Mouse (Mus musculus): Measurements from ENCODE around the gene Fbxl13. TPM values are rescaled to one million over a fixed set of nuclear protein-coding genes. Genes with fewer than 3 reads are reported as not detected.

Fbxl13 gene
- polyA plus RNA-seq, 1 experiment from 2014 or later: 0.19 TPM

DNA sequence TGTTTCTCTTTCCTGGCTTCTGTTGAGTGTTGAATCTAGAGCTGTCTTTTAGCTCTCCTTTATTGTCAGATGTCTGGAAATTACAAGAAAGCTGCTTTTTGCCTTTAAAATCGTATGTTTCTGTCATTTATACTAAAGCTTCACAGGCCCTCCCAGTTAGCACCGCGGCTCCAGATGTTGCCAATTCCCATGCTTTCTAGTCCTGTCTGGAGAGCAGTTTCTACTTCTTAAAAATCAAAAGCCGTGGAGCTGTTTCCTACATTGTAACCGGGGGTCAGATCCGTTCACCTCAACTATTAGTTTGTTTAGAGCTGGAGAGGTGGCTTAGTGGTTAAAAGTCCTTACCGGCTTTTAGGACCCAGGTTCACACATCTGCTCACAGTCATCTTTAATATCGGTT, 162.2 kb downstream of the Fbxl13 start:
- Histone ChIP-seq H3K36me3 (no peaks in the 10 kb centered on the region), H3K27ac (ENCODE audit: poor library complexity, severe bottlenecking) (no peak overlapping the region), H3K9me3 (replicated peaks) (no peaks in the 10 kb centered on the region), H3K4me3 (no peak overlapping the region), H3K4me1 (replicated peaks) (peaks cover 10% of the 10 kb centered on the region), H3K27me3 (replicated peaks) (no peaks in the 10 kb centered on the region), H3K4me2 (no peak overlapping the region), H3K9ac (no peak overlapping the region)
- ATAC-seq (ENCODE audit: insufficient number of reproducible peaks, low FRiP score): no peak
- 82% methylated on average over 8 of the region's 8 CpGs for WGBS

DNA sequence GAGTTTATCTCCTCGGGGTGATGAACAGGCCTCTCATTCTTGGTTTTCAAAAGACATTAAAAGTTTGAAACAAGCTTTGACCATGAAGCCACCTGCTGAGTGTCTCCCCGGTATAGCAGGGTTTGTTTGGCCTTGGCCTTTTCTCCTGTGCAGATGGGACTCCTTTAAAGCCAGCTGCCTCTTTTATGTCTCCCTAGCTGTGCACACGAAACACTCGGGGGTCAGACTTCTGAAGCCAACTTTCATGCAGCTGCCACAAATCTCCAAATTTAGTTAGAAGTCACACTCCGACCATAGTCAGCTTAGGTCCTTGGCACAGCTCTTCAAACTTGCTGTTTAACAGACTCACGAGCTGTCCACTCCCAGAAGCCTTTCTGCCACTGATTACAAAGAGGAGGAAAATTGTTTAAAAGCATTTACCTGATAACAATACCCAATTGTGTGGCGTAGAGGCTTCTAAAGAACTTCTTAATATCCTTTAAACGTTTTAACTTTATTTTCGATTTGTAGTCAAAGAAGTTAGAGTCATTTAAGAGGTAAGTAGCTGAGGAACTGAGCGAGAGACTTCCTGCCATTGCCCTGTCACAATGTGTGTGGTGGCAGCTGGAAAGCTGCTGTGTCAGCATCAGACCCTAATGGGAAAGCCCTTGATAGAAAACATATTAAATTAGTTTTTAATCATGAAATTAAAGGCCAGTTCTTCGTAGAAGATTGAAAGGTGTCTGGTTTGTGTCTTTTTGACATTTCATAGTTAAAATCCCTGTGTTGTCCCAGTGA, 162.8 kb downstream of the Fbxl13 start:
- Histone ChIP-seq H3K36me3 (no peaks in the 10 kb centered on the region), H3K27ac (ENCODE audit: poor library complexity, severe bottlenecking) (no peak overlapping the region), H3K27me3 (replicated peaks) (no peaks in the 10 kb centered on the region), H3K4me3 (no peak overlapping the region), H3K9me3 (replicated peaks) (no peaks in the 10 kb centered on the region), H3K4me1 (replicated peaks) (peaks cover 10% of the 10 kb centered on the region), H3K4me2 (no peak overlapping the region), H3K9ac (no peak overlapping the region)
- no peak for ATAC-seq (ENCODE audit: insufficient number of reproducible peaks, low FRiP score)
- WGBS: 49% methylated on average over 11 of the region's 11 CpGs

DNA sequence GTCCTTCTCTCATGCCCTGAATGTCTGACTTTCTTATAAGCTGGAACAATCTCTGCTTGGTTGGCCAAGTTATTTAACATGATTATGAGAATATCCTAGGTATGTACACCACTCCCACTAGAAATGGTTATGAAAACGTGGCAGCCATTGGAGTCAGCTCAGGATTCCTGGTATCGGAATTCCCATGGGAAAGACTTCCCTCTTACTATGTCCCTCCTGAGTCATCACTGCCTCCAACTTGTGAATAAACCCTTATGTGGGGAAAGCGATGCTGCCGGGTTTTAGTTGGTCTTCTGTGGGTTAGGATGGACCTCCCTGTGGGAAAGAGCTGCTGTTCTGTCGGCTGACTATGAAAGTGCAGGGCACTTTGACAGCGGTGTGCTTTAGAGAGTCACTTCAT, 163.9 kb downstream of the Fbxl13 start:
- no peak overlapping the region for H3K9ac ChIP-seq
- no peak overlapping the region for H3K4me3 ChIP-seq
- ATAC-seq (ENCODE audit: insufficient number of reproducible peaks, low FRiP score): no peak
- H3K27me3 ChIP-seq (replicated peaks): no peaks in the 10 kb centered on the region
- no peaks in the 10 kb centered on the region for H3K36me3 ChIP-seq
- no peak overlapping the region for H3K4me2 ChIP-seq
- peaks cover 10% of the 10 kb centered on the region for H3K4me1 ChIP-seq (replicated peaks)
- WGBS: 84% methylated on average over 6 of the region's 6 CpGs
- no peaks in the 10 kb centered on the region for H3K9me3 ChIP-seq (replicated peaks)
- H3K27ac ChIP-seq (ENCODE audit: poor library complexity, severe bottlenecking): no peak overlapping the region

DNA sequence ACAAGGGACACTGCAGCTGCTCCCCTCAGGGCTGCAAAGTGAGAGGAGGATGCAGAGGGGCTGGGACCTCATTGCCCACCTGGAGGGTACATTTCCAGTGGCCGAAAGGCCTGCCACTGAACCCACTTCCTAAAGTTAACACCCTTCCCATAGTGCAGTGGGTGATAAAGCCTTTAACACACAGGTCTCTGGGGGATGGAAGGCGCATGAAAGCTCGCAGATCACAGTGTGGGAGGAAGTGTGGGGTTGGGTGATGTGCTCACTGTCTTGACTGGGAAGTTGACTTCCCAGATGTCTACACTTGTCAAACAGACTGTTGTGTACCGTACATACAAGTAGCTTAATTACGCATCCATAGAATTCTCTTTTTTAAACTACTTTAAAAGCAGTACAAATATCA, 165.7 kb downstream of the Fbxl13 start:
- Histone ChIP-seq H3K9ac (no peak overlapping the region), H3K27ac (ENCODE audit: poor library complexity, severe bottlenecking) (0 out of 2 replicates have a peak overlapping the region, but pooled peaks have one; percentile 0), H3K9me3 (replicated peaks) (no peaks in the 10 kb centered on the region), H3K27me3 (replicated peaks) (no peaks in the 10 kb centered on the region), H3K4me1 (replicated peaks) (peaks cover 10% of the 10 kb centered on the region), H3K36me3 (no peaks in the 10 kb centered on the region), H3K4me3 (no peak overlapping the region), H3K4me2 (no peak overlapping the region)
- no peak for ATAC-seq (ENCODE audit: insufficient number of reproducible peaks, low FRiP score)
- WGBS: 66% methylated on average over 5 of the region's 5 CpGs

DNA sequence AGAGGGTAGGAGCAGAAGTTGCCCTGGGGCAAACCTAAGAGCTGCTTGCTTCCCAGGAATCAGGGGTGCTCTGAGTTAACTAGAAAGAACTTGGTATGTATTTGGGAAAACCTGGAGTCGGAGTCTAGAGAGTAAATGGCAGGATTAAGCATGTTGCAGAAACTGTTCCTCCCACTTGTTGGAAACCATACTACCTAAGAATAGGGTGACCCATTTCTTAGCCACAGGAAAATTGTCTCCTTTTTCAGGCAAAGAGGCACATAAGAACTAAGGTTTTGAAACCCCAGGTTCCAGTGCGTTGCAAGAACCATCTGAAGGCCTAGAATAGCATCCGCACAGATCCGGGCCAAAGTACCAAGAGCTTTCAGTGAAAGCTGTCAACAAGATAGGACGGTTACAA, 167.0 kb downstream of the Fbxl13 start:
- no peak for ATAC-seq (ENCODE audit: insufficient number of reproducible peaks, low FRiP score)
- no peak overlapping the region for H3K9ac ChIP-seq
- no peaks in the 10 kb centered on the region for H3K36me3 ChIP-seq
- H3K4me2 ChIP-seq: no peak overlapping the region
- no peak overlapping the region for H3K4me3 ChIP-seq
- H3K9me3 ChIP-seq (replicated peaks): no peaks in the 10 kb centered on the region
- no peaks in the 10 kb centered on the region for H3K27me3 ChIP-seq (replicated peaks)
- WGBS: 76% methylated on average over 5 of the region's 5 CpGs
- H3K4me1 ChIP-seq (replicated peaks): peaks cover 10% of the 10 kb centered on the region
- H3K27ac ChIP-seq (ENCODE audit: poor library complexity, severe bottlenecking): no peak overlapping the region

DNA sequence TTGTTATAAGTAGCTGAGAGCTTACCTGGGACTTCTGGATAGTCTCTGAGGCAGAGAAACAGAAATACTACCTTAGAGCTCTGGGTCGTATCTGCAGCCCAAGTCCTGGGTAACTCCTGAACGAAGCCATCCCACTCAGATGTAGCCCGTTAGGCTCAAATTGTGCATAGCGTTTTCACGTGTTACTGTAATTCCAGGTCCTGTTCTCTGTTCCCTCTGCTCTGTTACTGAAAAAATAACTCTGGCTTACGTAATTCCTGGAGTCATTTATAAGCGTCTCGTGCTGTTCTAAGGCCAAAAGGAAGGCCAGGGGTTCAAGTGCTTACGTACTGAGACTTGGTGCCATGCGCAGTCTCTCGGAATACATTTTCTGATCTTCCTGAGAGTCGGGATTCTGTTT, 177.3 kb downstream of the Fbxl13 start:
- no peaks in the 10 kb centered on the region for H3K9me3 ChIP-seq (replicated peaks)
- no peaks in the 10 kb centered on the region for H3K27me3 ChIP-seq (replicated peaks)
- H3K4me1 ChIP-seq (replicated peaks): no peaks in the 10 kb centered on the region
- H3K4me2 ChIP-seq: no peak overlapping the region
- WGBS: 87% methylated on average over 12 of the region's 12 CpGs
- ATAC-seq (ENCODE audit: insufficient number of reproducible peaks, low FRiP score): no peak
- no peak overlapping the region for H3K4me3 ChIP-seq
- H3K36me3 ChIP-seq: no peaks in the 10 kb centered on the region
- no peak overlapping the region for H3K27ac ChIP-seq (ENCODE audit: poor library complexity, severe bottlenecking)
- no peak overlapping the region for H3K9ac ChIP-seq

DNA sequence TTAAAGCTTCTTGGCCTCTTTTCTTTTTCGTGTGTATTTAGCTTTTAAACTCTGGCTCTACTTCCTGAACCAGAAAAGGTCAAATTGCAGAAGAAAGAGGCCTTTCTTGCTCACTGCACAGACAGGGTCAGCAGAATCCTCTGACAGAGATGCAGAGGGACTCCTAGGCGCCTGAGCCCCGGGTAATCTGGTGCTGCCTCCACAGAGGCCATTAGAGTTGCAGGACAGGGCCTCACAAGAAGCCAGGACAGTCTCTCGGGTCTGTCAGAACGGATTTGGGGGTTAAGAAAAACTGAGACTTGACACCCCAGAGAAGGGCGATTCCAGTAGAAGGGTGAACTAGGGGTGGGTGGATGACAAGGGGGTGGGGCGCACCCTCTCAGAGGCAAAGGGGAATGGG, 178.0 kb downstream of the Fbxl13 start:
- 80% methylated on average over 7 of the region's 7 CpGs for WGBS
- no peaks in the 10 kb centered on the region for H3K36me3 ChIP-seq
- no peak overlapping the region for H3K27ac ChIP-seq (ENCODE audit: poor library complexity, severe bottlenecking)
- H3K4me2 ChIP-seq: no peak overlapping the region
- H3K4me1 ChIP-seq (replicated peaks): no peaks in the 10 kb centered on the region
- no peaks in the 10 kb centered on the region for H3K9me3 ChIP-seq (replicated peaks)
- no peak overlapping the region for H3K9ac ChIP-seq
- H3K4me3 ChIP-seq: no peak overlapping the region
- no peak for ATAC-seq (ENCODE audit: insufficient number of reproducible peaks, low FRiP score)
- no peaks in the 10 kb centered on the region for H3K27me3 ChIP-seq (replicated peaks)

DNA sequence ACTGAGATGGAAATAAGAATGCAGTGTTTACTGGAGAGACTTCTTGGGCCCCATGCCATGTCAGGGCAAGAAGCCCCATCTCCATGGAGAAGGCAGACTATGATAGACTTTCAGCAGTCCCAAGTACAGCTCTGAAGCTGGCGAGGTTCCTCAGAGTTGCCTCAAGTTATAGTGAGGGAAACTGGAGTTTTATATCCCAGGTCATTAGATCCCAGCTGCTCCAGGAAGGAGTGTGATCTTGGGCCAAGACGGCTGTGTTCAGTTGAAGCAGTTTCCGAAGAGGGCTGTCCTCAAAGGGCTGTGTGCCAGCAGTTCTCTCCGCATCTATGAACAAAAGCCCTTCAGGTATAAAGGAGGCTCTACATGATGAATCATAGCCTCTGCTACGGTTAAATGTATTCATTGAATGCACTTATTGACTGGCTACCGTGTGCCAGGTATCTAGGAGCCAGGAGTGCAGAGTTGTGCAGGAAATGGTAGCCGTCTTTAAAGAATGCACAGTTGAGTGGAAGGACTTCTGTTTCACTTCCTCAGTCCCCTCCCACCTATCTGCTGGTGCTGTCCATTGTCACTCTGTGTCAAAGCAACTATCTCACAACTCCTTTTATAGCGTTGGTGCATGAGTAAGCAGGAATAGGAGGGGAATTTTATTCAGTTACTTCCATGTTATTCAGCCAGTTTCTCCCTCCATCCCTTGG, 204.5 kb downstream of the Fbxl13 start:
- Histone ChIP-seq H3K4me1 (replicated peaks) (peaks cover 15% of the 10 kb centered on the region), H3K4me3 (no peak overlapping the region), H3K27ac (ENCODE audit: poor library complexity, severe bottlenecking) (peak overlapping the region; percentile 10; the same call in 1 of the 2 replicates), H3K9ac (no peak overlapping the region), H3K36me3 (no peaks in the 10 kb centered on the region; the same call in 1 of the 2 replicates), H3K4me2 (no peak overlapping the region), H3K9me3 (replicated peaks) (no peaks in the 10 kb centered on the region), H3K27me3 (replicated peaks) (no peaks in the 10 kb centered on the region)
- 53% methylated on average over 8 of the region's 8 CpGs for whole genome bisulfite sequencing
- peak; percentile 53; the same call in 1 of the 2 replicates for ATAC-seq (ENCODE audit: insufficient number of reproducible peaks, low FRiP score)

DNA sequence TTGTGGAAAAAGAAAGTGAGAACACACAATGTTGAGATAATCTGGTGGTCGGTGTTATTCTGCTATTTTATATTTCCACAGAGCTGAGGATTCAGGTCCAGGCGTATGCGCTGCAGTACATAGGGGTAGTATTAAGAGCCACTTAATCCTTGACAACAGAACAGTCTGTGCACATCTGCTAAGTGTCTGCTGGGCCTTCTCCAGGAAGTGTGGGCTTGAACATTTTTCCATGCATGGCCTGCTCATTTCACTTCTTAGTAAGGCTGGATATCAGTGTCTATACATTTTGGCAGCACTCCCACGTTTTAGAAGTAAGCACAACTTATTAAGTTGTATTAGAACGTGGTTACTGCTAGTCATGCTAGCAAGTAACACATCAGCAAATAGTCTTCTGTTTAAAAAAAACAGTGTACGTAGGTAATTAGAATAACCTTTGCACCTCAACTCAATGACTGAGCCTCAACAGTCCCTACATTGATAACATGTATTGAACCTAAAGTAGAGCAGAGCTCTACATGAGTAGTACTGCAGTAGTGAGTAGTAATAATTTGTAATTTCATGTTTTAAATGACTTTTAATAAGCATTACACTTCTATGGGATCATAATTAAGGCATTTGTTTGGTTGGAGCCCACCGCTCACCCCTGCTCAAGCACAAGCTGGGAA, 205.9 kb downstream of the Fbxl13 start:
- Histone ChIP-seq H3K4me2 (no peak overlapping the region), H3K27me3 (replicated peaks) (no peaks in the 10 kb centered on the region), H3K4me1 (replicated peaks) (peaks cover 15% of the 10 kb centered on the region), H3K36me3 (no peaks in the 10 kb centered on the region; the same call in 1 of the 2 replicates), H3K27ac (ENCODE audit: poor library complexity, severe bottlenecking) (no peak overlapping the region), H3K4me3 (no peak overlapping the region), H3K9ac (no peak overlapping the region), H3K9me3 (replicated peaks) (no peaks in the 10 kb centered on the region)
- ATAC-seq (ENCODE audit: insufficient number of reproducible peaks, low FRiP score): no peak
- 77% methylated on average over 7 of the region's 7 CpGs for WGBS

DNA sequence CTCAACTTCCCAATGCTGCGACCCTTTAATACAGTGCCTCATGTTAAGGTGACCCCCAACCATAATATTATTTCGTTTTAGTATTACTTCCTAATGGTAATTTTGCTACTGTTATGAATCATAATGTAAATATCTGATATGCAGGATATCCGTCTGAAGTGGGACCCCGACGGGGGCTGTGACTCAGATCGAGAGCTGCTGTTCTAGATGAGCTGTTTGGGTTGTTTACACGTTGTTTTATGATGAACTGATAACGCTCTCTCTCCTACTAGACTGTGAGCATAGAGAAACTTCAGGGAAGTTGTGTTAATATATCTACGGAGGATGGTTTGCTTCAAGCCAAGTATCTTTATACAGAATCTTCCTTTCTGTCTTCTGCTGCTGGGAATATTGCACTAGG, 207.0 kb downstream of the Fbxl13 start:
- ATAC-seq (ENCODE audit: insufficient number of reproducible peaks, low FRiP score): no peak
- H3K9ac ChIP-seq: no peak overlapping the region
- H3K4me2 ChIP-seq: no peak overlapping the region
- no peaks in the 10 kb centered on the region for H3K9me3 ChIP-seq (replicated peaks)
- H3K36me3 ChIP-seq: no peaks in the 10 kb centered on the region; the same call in 1 of the 2 replicates
- no peaks in the 10 kb centered on the region for H3K27me3 ChIP-seq (replicated peaks)
- no peak overlapping the region for H3K27ac ChIP-seq (ENCODE audit: poor library complexity, severe bottlenecking)
- H3K4me3 ChIP-seq: no peak overlapping the region
- H3K4me1 ChIP-seq (replicated peaks): peaks cover 15% of the 10 kb centered on the region
- WGBS: 83% methylated on average over 9 of the region's 9 CpGs

DNA sequence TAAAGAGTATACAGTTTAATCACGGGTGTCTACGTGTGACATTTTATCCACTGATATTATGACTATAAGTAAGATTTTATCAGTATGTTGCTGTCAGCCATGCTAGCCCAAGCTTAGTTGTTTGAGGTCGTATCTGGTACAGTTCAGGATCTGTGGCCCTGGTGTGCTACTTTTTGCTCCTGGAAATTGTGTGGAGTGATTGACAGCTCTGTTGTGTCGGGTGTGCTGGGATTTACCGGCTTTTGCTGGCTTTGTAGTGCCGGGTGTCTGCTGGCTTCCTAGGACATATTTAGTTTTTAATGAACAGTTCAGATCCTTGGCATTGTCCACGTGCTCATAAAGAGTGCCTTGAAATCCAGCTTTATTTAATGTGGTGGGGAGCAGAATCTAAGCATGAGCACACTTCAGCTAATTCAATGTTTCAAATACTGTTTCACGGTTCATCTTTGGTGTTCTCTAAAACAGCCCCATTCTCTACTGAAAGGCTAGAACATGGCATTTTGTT, 208.9 kb downstream of the Fbxl13 start:
- Histone ChIP-seq H3K4me1 (replicated peaks) (peaks cover 9% of the 10 kb centered on the region), H3K27ac (ENCODE audit: poor library complexity, severe bottlenecking) (no peak overlapping the region), H3K27me3 (replicated peaks) (no peaks in the 10 kb centered on the region), H3K9me3 (replicated peaks) (no peaks in the 10 kb centered on the region), H3K36me3 (no peaks in the 10 kb centered on the region), H3K4me3 (no peak overlapping the region), H3K9ac (no peak overlapping the region), H3K4me2 (no peak overlapping the region)
- no peak for ATAC-seq (ENCODE audit: insufficient number of reproducible peaks, low FRiP score)
- 67% methylated on average over 8 of the region's 8 CpGs for WGBS
